Mouse (Mus musculus) thymus, postnatal 4 days (tissue): Measurements from ENCODE around the gene 9030025P20Rik.
A peak's percentile ranks its signal among the peaks of the same experiment; 100 is the strongest.
"Not testable (repeated sequence)": the region's sequence is repeated elsewhere in the genome, so short reads cannot be mapped to it uniquely, and the experiment has no call there.

Experiments used
- DNase-seq: peaks from one replicate; pipeline ENCODE4 v3.0.0; 2021

9030025P20Rik gene

GRCm38 (mm10) chr17:14992522-14993138 is 14.4 kb downstream of the 9030025P20Rik start:
- DNase-seq, result not testable (repeated sequence)

GRCm38 (mm10) chr17:14993139-14993832 is 15.0 kb downstream of the 9030025P20Rik start:
- DNase-seq, result not testable (repeated sequence)

GRCm38 (mm10) chr17:14994140-14994539 is 15.9 kb downstream of the 9030025P20Rik start:
- DNase-seq, result not testable (repeated sequence)

- not testable (repeated sequence) for DNase-seq
Measured at GRCm38 (mm10) chr17:15000047-15000446, 21.8 kb downstream of the 9030025P20Rik start.

- not testable (repeated sequence) for DNase-seq
Measured at GRCm38 (mm10) chr17:15009088-15009487, 30.8 kb downstream of the 9030025P20Rik start.

- DNase-seq, result not testable (repeated sequence)
Measured at GRCm38 (mm10) chr17:15009706-15010413, 31.6 kb downstream of the 9030025P20Rik start, which contains the start of gene Gm3435. Gene Gm3435 (plus strand): TSS chr17:15010176.

GRCm38 (mm10) chr17:15021503-15022220 is 43.4 kb downstream of the 9030025P20Rik start:
- peak; percentile 4 for DNase-seq

GRCm38 (mm10) chr17:15023878-15024492 is 45.7 kb downstream of the 9030025P20Rik start:
- not testable (repeated sequence) for DNase-seq

- not testable (repeated sequence) for DNase-seq
Measured at GRCm38 (mm10) chr17:15024502-15025193, 46.4 kb downstream of the 9030025P20Rik start.

- not testable (repeated sequence) for DNase-seq
Measured at GRCm38 (mm10) chr17:15025513-15025912, 47.2 kb downstream of the 9030025P20Rik start.

- not testable (repeated sequence) for DNase-seq
Measured at GRCm38 (mm10) chr17:15031414-15031813, 53.1 kb downstream of the 9030025P20Rik start.

GRCm38 (mm10) chr17:15040455-15040854 is 62.2 kb downstream of the 9030025P20Rik start:
- DNase-seq, result not testable (repeated sequence)
